Mouse (Mus musculus): ENCODE results near the gene Scnn1g.

The Scnn1g gene

DNA sequence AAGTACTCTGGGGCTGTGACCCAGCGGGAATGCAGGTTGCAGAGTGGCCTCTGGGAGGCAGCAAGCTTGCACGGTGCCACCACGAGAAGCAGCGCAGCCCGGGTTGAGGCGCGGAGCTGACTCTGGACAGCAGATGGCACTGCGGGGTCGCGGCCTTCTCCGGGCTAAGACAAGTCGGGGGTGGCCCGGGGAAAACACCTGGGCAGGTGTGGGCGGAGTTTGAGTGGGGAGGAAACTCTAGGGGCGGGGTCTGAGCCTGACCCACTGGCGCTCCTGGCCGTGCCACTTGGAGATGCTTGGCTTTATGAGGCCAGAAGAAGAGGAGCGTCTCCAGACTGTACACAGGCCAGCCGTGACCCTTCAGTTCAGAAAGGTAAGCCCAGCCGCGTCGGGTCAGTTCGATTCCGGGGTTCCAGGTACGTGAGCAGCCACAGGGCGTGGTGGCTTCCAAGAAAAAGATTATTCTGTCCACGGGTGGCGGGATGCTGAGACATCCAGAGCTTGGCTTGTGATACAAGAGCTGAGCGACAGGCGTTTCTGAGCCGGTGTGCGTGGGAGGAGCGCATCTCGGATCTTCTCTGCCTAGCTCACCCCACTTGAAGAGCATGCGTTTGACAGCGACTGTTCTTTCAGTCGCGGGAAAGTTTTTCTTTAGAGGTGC is at the start of gene Scnn1g:
TSS of gene Scnn1g (plus strand) at position 309 of the 661 bp plus-strand sequence.
- DNase-seq (ENCODE audit: low spot score in 2 of 2): peak; percentile 88 to 89

- no peak for DNase-seq (ENCODE audit: low spot score in 2 of 2)
Observed at GRCm38 (mm10) chr7:121685140-121685984, 48.9 kb upstream of the Scnn1g start.

GRCm38 (mm10) chr7:121689338-121689737 is 44.9 kb upstream of the Scnn1g start:
- DNase-seq (ENCODE audit: low spot score in 2 of 2): no peak

DNA sequence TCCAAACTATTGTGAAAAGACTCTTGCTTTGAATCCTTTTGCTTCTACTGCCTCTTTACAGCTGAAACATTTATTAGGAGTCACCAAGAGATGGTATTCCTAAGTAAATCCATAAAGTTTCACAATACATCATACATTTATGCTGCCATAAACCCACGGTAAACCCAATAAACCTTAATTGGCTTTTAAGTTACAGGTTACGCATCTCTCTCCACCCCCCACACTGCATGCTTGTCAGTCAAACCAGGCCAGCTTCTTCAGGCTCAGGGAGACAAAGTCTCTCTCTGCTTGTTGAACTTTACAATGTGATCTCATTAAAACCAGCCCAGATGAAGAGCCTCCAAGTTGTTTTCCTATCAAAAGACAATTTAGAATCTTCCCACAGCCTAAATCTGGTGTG is 42.5 kb upstream of the Scnn1g start:
- DNase-seq (ENCODE audit: low spot score in 2 of 2): no peak

GRCm38 (mm10) chr7:121697170-121697569 is 37.1 kb upstream of the Scnn1g start:
- DNase-seq (ENCODE audit: low spot score in 2 of 2): no peak

GRCm38 (mm10) chr7:121697574-121697973 is 36.7 kb upstream of the Scnn1g start:
- DNase-seq (ENCODE audit: low spot score in 2 of 2): no peak

GRCm38 (mm10) chr7:121699218-121699617 is 35.1 kb upstream of the Scnn1g start:
- no peak for DNase-seq (ENCODE audit: low spot score in 2 of 2)

GRCm38 (mm10) chr7:121700480-121700879 is 33.8 kb upstream of the Scnn1g start:
- no peak for DNase-seq (ENCODE audit: low spot score in 2 of 2)

GRCm38 (mm10) chr7:121701983-121702382 is 32.3 kb upstream of the Scnn1g start:
- no peak for DNase-seq (ENCODE audit: low spot score in 2 of 2)

GRCm38 (mm10) chr7:121705051-121705450 is 29.2 kb upstream of the Scnn1g start:
- no peak for DNase-seq (ENCODE audit: low spot score in 2 of 2)

DNA sequence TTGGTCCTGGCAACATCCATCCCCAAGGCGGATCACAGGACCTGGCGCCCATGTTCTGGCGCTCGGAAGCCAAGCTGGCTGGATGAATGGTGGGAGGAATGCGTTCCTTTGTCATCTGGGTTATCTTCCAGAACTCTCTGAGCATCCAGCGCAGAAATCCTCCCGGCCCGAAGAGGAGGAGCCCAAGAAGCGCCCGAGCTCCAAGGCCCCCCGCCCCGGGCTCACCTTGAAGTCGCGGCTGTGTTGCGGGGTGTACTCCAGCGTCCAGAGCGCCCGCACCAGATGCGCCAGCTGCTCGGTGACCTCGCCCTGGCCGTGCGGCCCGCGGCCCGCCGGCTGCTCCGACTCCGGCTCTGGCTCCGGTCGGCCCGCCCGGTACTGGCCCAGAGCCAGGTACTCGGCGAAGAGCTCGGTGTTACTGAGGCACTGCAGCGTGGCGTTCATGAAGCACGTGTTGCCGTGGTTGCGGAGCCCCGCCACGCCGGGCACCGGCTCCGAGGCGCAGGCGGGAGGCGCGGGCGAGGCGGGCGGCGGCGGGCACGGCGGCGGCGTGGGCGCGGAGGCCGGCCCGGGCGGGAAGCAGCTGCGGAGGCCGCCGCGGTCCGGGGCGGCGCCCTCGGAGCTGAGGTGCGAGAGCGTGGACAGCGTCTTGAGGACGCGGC is 27.7 kb upstream of the Scnn1g start:
- peak; percentile 27 to 45 for DNase-seq (ENCODE audit: low spot score in 2 of 2)

- DNase-seq (ENCODE audit: low spot score in 2 of 2): peak; percentile 95 to 97
Observed at GRCm38 (mm10) chr7:121707073-121707667, 27.1 kb upstream of the Scnn1g start, which contains the start of gene Usp31. TSS of gene Usp31 (minus strand) at chr7:121707253.

GRCm38 (mm10) chr7:121711171-121711570 is 23.1 kb upstream of the Scnn1g start:
- DNase-seq (ENCODE audit: low spot score in 2 of 2): no peak

GRCm38 (mm10) chr7:121717031-121717430 is 17.2 kb upstream of the Scnn1g start:
- DNase-seq (ENCODE audit: low spot score in 2 of 2): no peak

DNA sequence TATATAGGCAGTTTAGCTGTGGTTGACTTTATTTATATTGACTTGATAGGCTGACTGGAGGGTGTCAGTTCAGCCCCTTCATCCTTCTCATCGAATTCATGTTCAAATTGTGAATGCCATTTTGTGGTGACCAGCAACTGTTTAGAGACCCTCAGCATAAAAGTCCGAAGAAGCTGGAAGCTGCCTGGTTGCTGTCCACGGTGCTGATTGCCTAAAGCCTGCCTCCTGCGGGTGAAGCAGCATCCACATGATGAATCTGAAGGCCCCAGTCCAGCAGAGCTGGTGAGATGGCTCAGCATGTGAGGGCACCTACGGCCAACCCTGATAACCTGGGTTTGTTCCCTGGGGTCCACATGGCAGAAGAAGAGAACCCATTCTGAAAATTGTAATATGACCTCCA is 4.1 kb upstream of the Scnn1g start:
- no peak for DNase-seq (ENCODE audit: low spot score in 2 of 2)

DNA sequence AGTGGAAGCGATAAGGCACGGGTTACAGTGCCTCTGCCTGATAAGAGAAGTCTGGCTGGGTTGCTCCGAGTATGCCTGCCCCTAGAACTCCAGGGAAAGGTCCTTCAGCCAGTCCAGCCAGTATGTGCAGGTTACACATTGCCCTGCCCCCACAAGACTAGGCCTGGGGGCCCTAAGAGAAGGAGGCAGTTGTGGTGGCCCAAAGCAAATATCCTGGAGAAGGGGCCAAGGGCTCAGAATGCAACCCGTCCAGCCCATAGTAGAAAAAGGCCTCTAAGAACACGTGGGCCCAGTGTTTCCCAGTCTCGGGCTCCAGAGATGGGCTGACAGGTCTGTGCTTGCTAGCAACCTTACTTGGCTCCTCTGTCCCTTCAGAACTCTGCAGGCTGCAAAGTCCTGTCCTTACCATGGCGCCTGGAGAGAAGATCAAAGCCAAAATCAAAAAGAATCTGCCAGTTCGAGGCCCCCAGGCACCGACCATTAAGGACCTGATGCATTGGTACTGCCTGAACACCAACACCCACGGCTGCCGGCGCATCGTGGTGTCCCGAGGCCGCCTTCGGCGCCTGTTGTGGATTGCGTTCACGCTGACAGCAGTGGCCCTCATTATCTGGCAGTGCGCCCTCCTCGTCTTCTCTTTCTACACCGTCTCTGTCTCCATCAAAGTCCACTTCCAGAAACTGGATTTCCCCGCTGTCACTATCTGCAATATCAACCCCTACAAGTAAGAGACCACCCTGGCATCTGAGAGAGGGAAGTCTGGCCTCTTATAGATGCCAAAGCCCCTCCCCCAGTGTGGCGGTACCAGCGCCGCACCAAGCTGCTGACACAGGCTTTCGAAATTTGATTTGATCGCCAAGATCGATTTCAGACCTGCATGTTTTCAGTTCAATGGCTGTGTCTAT is 3.5 kb downstream of the Scnn1g start:
- DNase-seq (ENCODE audit: low spot score in 2 of 2): no peak

DNA sequence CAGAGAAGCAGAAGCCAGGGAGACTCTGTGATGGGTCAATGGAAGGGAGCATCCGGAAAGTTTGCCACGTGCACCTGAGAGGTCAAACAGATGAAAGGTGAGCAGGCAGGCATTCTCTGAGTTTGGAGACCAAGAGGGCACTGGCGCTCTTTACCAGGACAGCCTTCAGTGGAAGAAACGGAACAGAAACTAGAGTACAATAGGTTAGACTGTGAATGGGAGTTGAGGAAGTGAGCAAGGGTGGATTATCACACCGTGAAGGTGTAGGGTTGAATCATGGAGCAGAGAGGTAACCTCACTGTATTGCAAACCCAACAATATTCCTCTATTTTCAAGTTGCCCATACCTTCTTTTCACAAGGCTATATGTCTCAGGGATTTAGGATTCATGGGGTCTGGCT is 16.0 kb downstream of the Scnn1g start:
- no peak for DNase-seq (ENCODE audit: low spot score in 2 of 2)

DNA sequence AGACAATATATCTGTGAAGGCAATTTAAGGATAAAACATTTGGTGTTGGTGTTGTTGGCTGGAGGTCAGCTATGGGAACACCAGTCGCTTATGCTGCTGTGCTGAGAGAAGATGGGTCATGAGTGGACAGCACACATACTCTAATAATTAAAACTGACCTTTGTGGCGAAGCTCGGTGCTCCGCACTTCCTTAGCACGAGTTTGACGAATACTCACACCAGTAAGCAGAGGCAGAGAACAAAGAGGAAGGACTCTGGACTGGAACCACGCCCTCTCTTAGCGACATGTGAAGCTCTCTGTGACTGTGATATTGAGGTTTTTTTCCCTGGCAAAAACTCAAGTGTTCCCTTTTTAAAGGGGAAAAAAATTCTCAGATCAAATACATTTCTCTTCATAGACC is 20.5 kb downstream of the Scnn1g start:
- DNase-seq (ENCODE audit: low spot score in 2 of 2): no peak

DNA sequence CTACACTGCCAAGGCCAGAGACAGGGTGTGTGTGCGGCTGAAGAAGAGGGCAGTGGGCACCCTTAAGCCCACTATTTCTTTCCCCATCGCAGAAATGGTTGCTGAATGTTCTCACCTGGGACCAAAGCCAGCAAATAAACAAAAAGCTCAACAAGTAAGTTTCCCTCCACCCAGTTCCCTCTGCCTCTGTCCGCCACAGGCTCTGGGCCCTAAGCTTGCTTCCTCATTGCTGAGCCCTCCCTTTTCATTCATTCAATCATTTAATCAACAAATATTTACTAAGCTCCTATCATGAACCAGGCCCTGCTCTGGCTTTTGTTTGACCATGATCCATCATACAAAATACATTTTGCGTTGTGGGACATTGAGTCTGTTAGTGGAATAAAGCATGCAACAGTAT is 29.0 kb downstream of the Scnn1g start:
- no peak for DNase-seq (ENCODE audit: low spot score in 2 of 2)

DNA sequence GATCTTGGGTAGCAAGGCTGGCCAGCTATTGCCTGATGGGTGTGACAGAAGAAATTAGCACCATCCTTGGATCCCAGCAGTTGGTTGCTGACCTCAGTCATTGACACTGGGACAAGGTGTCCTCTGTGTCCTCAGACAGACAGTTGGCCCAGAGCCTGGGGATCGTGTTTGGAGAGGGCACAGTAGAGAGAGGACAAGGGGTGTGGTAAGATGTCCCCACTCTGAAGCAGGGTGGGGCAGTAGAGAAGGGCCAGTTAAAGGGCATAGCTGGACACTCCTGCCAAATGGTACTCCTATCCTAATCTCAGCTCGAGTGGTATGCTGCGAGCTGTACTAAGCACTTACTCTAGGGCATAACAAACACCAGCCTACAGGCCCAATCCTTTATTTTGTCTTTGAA is 33.6 kb downstream of the Scnn1g start:
- DNase-seq (ENCODE audit: low spot score in 2 of 2): no peak

- DNase-seq (ENCODE audit: low spot score in 2 of 2): no peak
Observed at GRCm38 (mm10) chr7:121768983-121769382, 34.7 kb downstream of the Scnn1g start.

Data from right cerebral cortex, adult 2 months (tissue).